Mouse (Mus musculus): ENCODE measurements around the gene Slc36a3. TPM values are rescaled to one million over a fixed set of nuclear protein-coding genes. Genes with fewer than 3 reads are reported as not detected.
A peak's percentile ranks its signal among the peaks of the same experiment; 100 is the strongest.

The Slc36a3 gene
- polyA plus RNA-seq, 1 experiment from 2014 or later, result not detected

GRCm38 (mm10) chr11:55079180-55079579 is 72.3 kb downstream of the Slc36a3 start:
- 69% methylated on average over 4 of the region's 4 CpGs for WGBS
- Histone ChIP-seq H3K36me3 (no peaks in the 10 kb centered on the region), H3K4me1 (peaks cover 11% of the 10 kb centered on the region; the same call in 1 of the 2 replicates), H3K27me3 (replicated peaks) (peaks cover 25% of the 10 kb centered on the region), H3K9ac (no peak overlapping the region), H3K4me2 (replicated peaks) (no peak overlapping the region), H3K4me3 (no peak overlapping the region), H3K9me3 (no peaks in the 10 kb centered on the region), H3K27ac (no peak overlapping the region)
- ATAC-seq (ENCODE audit: low FRiP score, low read depth), result no peak

- no peak for ATAC-seq (ENCODE audit: low FRiP score, low read depth)
Observed at GRCm38 (mm10) chr11:55078502-55078901, 73.0 kb downstream of the Slc36a3 start.

GRCm38 (mm10) chr11:55077331-55078231 is 73.9 kb downstream of the Slc36a3 start, which contains the start of gene Ccdc69:
TSS of gene Ccdc69 (minus strand) at chr11:55078131.
- Histone ChIP-seq H3K4me3 (peak within 1 kb of the TSS; percentile 39), H3K9ac (peak within 1 kb of the TSS; percentile 54), H3K9me3 (no peaks in the 10 kb centered on the region), H3K4me2 (replicated peaks) (peak within 1 kb of the TSS; percentile 93), H3K36me3 (no peaks in the 10 kb centered on the region), H3K27ac (no peak within 1 kb of the TSS), H3K27me3 (replicated peaks) (peaks cover 25% of the 10 kb centered on the region), H3K4me1 (peaks cover 11% of the 10 kb centered on the region; the same call in 1 of the 2 replicates)
- peak; percentile 56 for ATAC-seq (ENCODE audit: low FRiP score, low read depth)
- under 1% methylated on average over 50 of the region's 50 CpGs for WGBS

More at GRCm38 (mm10) chr11:55078502-55078901, 73.0 kb downstream of the Slc36a3 start:
- Histone ChIP-seq H3K4me1 (peaks cover 11% of the 10 kb centered on the region; the same call in 1 of the 2 replicates), H3K9me3 (no peaks in the 10 kb centered on the region), H3K4me2 (replicated peaks) (peak overlapping the region; percentile 93), H3K4me3 (no peak overlapping the region), H3K27ac (no peak overlapping the region), H3K36me3 (no peaks in the 10 kb centered on the region), H3K9ac (no peak overlapping the region), H3K27me3 (replicated peaks) (peaks cover 25% of the 10 kb centered on the region)
- 65% methylated on average over 3 of the region's 3 CpGs for WGBS

- Histone ChIP-seq H3K9ac (no peak overlapping the region), H3K36me3 (no peaks in the 10 kb centered on the region), H3K27me3 (replicated peaks) (peaks cover 25% of the 10 kb centered on the region), H3K27ac (no peak overlapping the region), H3K9me3 (no peaks in the 10 kb centered on the region), H3K4me2 (replicated peaks) (no peak overlapping the region), H3K4me1 (peaks cover 11% of the 10 kb centered on the region; the same call in 1 of the 2 replicates), H3K4me3 (no peak overlapping the region)
- ATAC-seq (ENCODE audit: low FRiP score, low read depth), result no peak
- WGBS, result 85% methylated on average over 5 of the region's 5 CpGs
Observed at GRCm38 (mm10) chr11:55076234-55076633, 75.3 kb downstream of the Slc36a3 start.

GRCm38 (mm10) chr11:55075602-55076001 is 75.9 kb downstream of the Slc36a3 start:
- Histone ChIP-seq H3K27ac (no peak overlapping the region), H3K4me1 (peaks cover 11% of the 10 kb centered on the region; the same call in 1 of the 2 replicates), H3K36me3 (no peaks in the 10 kb centered on the region), H3K4me2 (replicated peaks) (no peak overlapping the region), H3K9ac (no peak overlapping the region), H3K9me3 (no peaks in the 10 kb centered on the region), H3K27me3 (replicated peaks) (peaks cover 25% of the 10 kb centered on the region), H3K4me3 (no peak overlapping the region)
- ATAC-seq (ENCODE audit: low FRiP score, low read depth), result no peak
- 85% methylated on average over 2 of the region's 2 CpGs for WGBS

Other genes starting within 250 kb of the Slc36a3 start
- 76.7 and 80.3 TPM in 2 replicates for gene Gpx3, start 249.3 kb downstream of the Slc36a3 start, polyA plus RNA-seq (2016; fragmentation: Nextera tagmentation; extraction: Ambion mirVana)
- gene Tnip1, start 188.8 kb downstream of the Slc36a3 start, polyA plus RNA-seq (2016; fragmentation: Nextera tagmentation; extraction: Ambion mirVana), result 16.3 and 16.9 TPM in 2 replicates
- 91.8 and 93.2 TPM in 2 replicates for gene Anxa6, start 118.3 kb downstream of the Slc36a3 start, polyA plus RNA-seq (2016; fragmentation: Nextera tagmentation; extraction: Ambion mirVana)
- 0.28 and 0.41 TPM in 2 replicates for gene Ccdc69, start 73.6 kb downstream of the Slc36a3 start, polyA plus RNA-seq (2016; fragmentation: Nextera tagmentation; extraction: Ambion mirVana)
- gene Gm2a, start 53.6 kb downstream of the Slc36a3 start, polyA plus RNA-seq (2016; fragmentation: Nextera tagmentation; extraction: Ambion mirVana), result 14.0 and 15.2 TPM in 2 replicates
- gene Slc36a2, start 33.4 kb upstream of the Slc36a3 start, polyA plus RNA-seq (2016; fragmentation: Nextera tagmentation; extraction: Ambion mirVana), result 0.81 and 0.88 TPM in 2 replicates
- 2.3 and 3.1 TPM in 2 replicates for gene Slc36a1, start 52.6 kb upstream of the Slc36a3 start, polyA plus RNA-seq (2016; fragmentation: Nextera tagmentation; extraction: Ambion mirVana)
- gene Fat2, start 184.9 kb upstream of the Slc36a3 start, polyA plus RNA-seq (2016; fragmentation: Nextera tagmentation; extraction: Ambion mirVana), result 0.05 and 0.06 TPM in 2 replicates